Mouse (Mus musculus): ENCODE data around the gene Magi2. TPM values are rescaled to one million over a fixed set of nuclear protein-coding genes. Genes with fewer than 3 reads are reported as not detected.

Magi2 gene
- polyA plus RNA-seq, 1 experiment from 2014 or later: 3.0 TPM

DNA sequence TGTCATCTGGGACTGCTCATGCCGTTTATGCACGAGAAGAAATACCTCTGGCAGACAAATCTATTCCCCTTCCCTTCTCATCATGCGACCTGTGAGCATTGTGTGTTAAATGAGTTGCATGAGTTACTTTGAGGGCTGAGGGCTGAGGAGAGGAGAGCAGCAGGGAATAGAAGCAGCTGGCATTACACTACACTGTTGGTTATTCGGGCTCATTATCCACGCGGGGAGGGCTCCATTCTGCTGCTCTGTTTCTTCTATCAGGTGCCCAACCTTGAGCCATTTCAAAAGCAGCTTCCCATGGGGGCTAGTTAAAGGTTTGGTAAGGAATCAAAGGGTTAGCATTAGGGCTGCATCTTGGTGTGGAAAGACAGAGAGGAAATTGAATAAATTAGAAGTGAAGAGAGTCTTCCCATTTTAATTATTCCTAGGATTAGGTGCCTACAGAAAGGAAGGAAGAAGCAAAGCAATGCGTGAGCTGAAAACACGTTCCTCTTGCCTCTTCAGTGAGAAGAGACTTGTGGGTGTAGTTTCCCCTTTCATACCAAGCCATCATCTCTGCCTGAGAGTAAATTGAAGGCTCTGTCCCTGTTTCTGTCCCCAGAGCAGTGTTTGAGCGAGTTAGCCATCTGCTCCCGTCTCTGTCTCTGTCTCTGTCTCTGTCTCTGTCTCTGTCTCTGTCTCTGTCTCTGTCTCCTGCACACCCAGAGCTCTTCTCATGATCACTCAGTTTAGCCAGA, 1396.2 kb downstream of the Magi2 start:
- no peaks in the 10 kb centered on the region for H3K36me3 ChIP-seq (replicated peaks; ENCODE audit: control insufficient read depth, insufficient read depth, low read depth, low read length)
- DNase-seq (ENCODE audit: low spot score): no peak
- H3K4me3 ChIP-seq (ENCODE audit: low read depth, low read length): no peak overlapping the region
- no peak for ATAC-seq (replicated peaks; ENCODE audit: insufficient number of reproducible peaks, low FRiP score, low TSS enrichment, low read depth)
- no peak overlapping the region for H3K4me2 ChIP-seq (ENCODE audit: low read depth, low read length)
- no peaks in the 10 kb centered on the region for H3K27me3 ChIP-seq (ENCODE audit: control insufficient read depth, insufficient read depth, low read length)
- no peak overlapping the region for H3K9ac ChIP-seq (replicated peaks; ENCODE audit: low read length)
- no peak overlapping the region for H3K27ac ChIP-seq (replicated peaks; ENCODE audit: low read depth, low read length)
- 58% methylated on average over 10 of the region's 10 CpGs for WGBS
- H3K9me3 ChIP-seq (replicated peaks; ENCODE audit: control insufficient read depth, low read length): no peaks in the 10 kb centered on the region
- H3K4me1 ChIP-seq (ENCODE audit: control insufficient read depth, insufficient read depth, low read length): no peaks in the 10 kb centered on the region

- H3K4me2 ChIP-seq (ENCODE audit: low read depth, low read length): no peak overlapping the region
- H3K4me3 ChIP-seq (ENCODE audit: low read depth, low read length): no peak overlapping the region
- no peaks in the 10 kb centered on the region for H3K36me3 ChIP-seq (replicated peaks; ENCODE audit: control insufficient read depth, insufficient read depth, low read depth, low read length)
- H3K9me3 ChIP-seq (replicated peaks; ENCODE audit: control insufficient read depth, low read length): no peaks in the 10 kb centered on the region
- no peak for DNase-seq (ENCODE audit: low spot score)
- no peak for ATAC-seq (replicated peaks; ENCODE audit: insufficient number of reproducible peaks, low FRiP score, low TSS enrichment, low read depth)
- 77% methylated on average over 2 of the region's 2 CpGs for WGBS
- H3K27ac ChIP-seq (replicated peaks; ENCODE audit: low read depth, low read length): no peak overlapping the region
- no peak overlapping the region for H3K9ac ChIP-seq (replicated peaks; ENCODE audit: low read length)
- H3K27me3 ChIP-seq (ENCODE audit: control insufficient read depth, insufficient read depth, low read length): no peaks in the 10 kb centered on the region
- no peaks in the 10 kb centered on the region for H3K4me1 ChIP-seq (ENCODE audit: control insufficient read depth, insufficient read depth, low read length)
Observed at GRCm38 (mm10) chr5:20625117-20625516, 1398.3 kb downstream of the Magi2 start.

DNA sequence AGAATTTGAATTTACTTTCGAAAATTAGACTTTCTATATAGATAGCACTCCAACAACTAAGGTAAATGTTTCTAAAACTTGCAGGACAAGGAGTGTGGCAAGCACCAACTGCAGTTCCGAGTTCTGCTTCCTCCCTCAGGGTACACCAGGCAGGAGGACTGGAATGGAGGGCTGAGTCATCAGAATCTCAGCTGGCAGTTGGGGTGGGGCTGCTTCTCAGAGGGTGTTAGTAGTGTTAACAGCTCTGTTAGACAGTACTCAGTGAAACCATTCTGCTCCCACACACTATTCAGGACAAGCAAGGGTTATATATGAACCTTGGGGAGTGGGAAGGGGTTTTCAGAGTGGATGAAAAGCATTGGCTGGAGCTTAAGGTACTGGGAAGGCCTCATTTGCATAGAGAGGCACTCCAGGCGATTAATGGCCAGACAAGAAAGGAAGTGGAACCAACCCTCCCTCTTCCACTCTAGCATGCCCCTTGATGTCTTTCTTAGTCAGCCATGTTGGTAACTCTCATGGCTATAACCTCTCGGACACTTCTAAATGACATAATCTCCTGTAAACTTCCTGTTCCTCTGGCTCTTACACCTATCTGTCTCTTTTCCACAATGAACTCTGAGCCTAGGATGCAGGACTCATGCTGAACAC, 1402.2 kb downstream of the Magi2 start:
- no peaks in the 10 kb centered on the region for H3K9me3 ChIP-seq (replicated peaks; ENCODE audit: control insufficient read depth, low read length)
- no peak overlapping the region for H3K27ac ChIP-seq (replicated peaks; ENCODE audit: low read depth, low read length)
- H3K27me3 ChIP-seq (ENCODE audit: control insufficient read depth, insufficient read depth, low read length): no peaks in the 10 kb centered on the region
- H3K9ac ChIP-seq (replicated peaks; ENCODE audit: low read length): no peak overlapping the region
- no peak for DNase-seq (ENCODE audit: low spot score)
- H3K4me2 ChIP-seq (ENCODE audit: low read depth, low read length): no peak overlapping the region
- WGBS: 59% methylated on average over 4 of the region's 4 CpGs
- no peak for ATAC-seq (replicated peaks; ENCODE audit: insufficient number of reproducible peaks, low FRiP score, low TSS enrichment, low read depth)
- no peaks in the 10 kb centered on the region for H3K36me3 ChIP-seq (replicated peaks; ENCODE audit: control insufficient read depth, insufficient read depth, low read depth, low read length)
- H3K4me3 ChIP-seq (ENCODE audit: low read depth, low read length): no peak overlapping the region
- no peaks in the 10 kb centered on the region for H3K4me1 ChIP-seq (ENCODE audit: control insufficient read depth, insufficient read depth, low read length)

DNA sequence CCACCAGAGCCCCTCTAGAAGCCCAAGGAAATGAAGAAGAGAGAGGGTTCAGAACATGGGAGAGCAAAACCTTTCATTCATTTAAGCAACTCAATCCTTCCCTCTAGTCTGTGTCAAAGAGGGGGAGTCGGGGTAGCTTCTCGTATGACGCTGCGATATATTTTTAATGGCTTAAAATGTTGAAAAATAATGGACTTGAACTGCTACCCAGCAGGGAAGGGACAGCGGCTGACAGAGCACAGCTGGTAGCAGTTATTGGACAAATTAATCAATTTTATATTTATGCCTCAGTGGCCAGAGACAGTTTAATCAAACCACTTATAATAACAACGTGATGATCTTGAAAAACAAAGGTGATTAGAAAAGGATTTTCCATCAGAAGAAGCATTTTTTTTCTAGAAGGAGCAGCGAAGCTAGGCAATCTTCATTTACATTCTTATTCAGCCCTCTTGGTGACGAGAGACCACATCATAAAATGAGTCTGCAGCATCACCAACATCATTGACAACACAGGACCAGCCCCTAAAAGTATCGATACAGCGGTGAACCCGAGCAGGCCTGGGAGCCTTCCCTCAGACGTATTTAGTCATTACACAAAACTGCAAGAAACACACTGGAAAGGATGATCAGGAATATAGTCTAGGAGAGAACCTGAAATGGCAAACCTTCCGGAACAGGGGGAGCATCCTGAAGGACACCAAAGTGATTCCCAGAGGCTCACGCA, 1407.4 kb downstream of the Magi2 start:
- Histone ChIP-seq H3K4me3 (ENCODE audit: low read depth, low read length) (no peak overlapping the region), H3K9ac (replicated peaks; ENCODE audit: low read length) (no peak overlapping the region), H3K4me2 (ENCODE audit: low read depth, low read length) (no peak overlapping the region), H3K4me1 (ENCODE audit: control insufficient read depth, insufficient read depth, low read length) (no peaks in the 10 kb centered on the region), H3K27me3 (ENCODE audit: control insufficient read depth, insufficient read depth, low read length) (no peaks in the 10 kb centered on the region), H3K36me3 (replicated peaks; ENCODE audit: control insufficient read depth, insufficient read depth, low read depth, low read length) (no peaks in the 10 kb centered on the region), H3K9me3 (replicated peaks; ENCODE audit: control insufficient read depth, low read length) (no peaks in the 10 kb centered on the region), H3K27ac (replicated peaks; ENCODE audit: low read depth, low read length) (no peak overlapping the region)
- DNase-seq (ENCODE audit: low spot score) (no peak), ATAC-seq (replicated peaks; ENCODE audit: insufficient number of reproducible peaks, low FRiP score, low TSS enrichment, low read depth) (no peak)
- 73% methylated on average over 14 of the region's 14 CpGs for WGBS

DNA sequence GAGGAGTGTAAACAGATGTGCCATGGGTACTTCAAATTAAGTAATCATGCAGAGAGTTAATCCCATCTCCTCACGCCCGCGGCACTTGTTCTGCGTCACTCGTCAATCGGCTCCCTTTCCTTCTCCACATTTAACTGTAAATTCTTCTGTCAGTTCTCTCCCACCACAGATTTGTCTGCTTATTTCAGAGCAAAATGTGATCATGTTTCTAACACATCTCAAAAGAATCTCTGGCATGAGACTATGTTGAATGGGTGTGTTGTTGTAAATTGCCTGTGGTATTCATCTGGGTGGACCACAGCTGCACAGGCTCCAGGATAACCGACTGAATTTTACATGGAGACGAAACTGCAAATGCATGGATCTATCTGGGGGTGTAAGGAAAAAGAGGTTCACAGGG, 1408.0 kb downstream of the Magi2 start:
- Histone ChIP-seq H3K27ac (replicated peaks; ENCODE audit: low read depth, low read length) (no peak overlapping the region), H3K4me1 (ENCODE audit: control insufficient read depth, insufficient read depth, low read length) (no peaks in the 10 kb centered on the region), H3K27me3 (ENCODE audit: control insufficient read depth, insufficient read depth, low read length) (no peaks in the 10 kb centered on the region), H3K36me3 (replicated peaks; ENCODE audit: control insufficient read depth, insufficient read depth, low read depth, low read length) (no peaks in the 10 kb centered on the region), H3K9ac (replicated peaks; ENCODE audit: low read length) (no peak overlapping the region), H3K4me3 (ENCODE audit: low read depth, low read length) (no peak overlapping the region), H3K9me3 (replicated peaks; ENCODE audit: control insufficient read depth, low read length) (no peaks in the 10 kb centered on the region), H3K4me2 (ENCODE audit: low read depth, low read length) (no peak overlapping the region)
- ATAC-seq (replicated peaks; ENCODE audit: insufficient number of reproducible peaks, low FRiP score, low TSS enrichment, low read depth) (no peak), DNase-seq (ENCODE audit: low spot score) (no peak)
- 59% methylated on average over 8 of the region's 8 CpGs for WGBS

GRCm38 (mm10) chr5:20637300-20637989, 1410.6 kb downstream of the Magi2 start:
- H3K9ac ChIP-seq (replicated peaks; ENCODE audit: low read length): no peak overlapping the region
- no peaks in the 10 kb centered on the region for H3K4me1 ChIP-seq (ENCODE audit: control insufficient read depth, insufficient read depth, low read length)
- no peak overlapping the region for H3K27ac ChIP-seq (replicated peaks; ENCODE audit: low read depth, low read length)
- H3K4me3 ChIP-seq (ENCODE audit: low read depth, low read length): no peak overlapping the region
- WGBS: 83% methylated on average over 5 of the region's 5 CpGs
- no peak for ATAC-seq (replicated peaks; ENCODE audit: insufficient number of reproducible peaks, low FRiP score, low TSS enrichment, low read depth)
- no peaks in the 10 kb centered on the region for H3K27me3 ChIP-seq (ENCODE audit: control insufficient read depth, insufficient read depth, low read length)
- peak; percentile 43 for DNase-seq (ENCODE audit: low spot score)
- H3K9me3 ChIP-seq (replicated peaks; ENCODE audit: control insufficient read depth, low read length): no peaks in the 10 kb centered on the region
- no peak overlapping the region for H3K4me2 ChIP-seq (ENCODE audit: low read depth, low read length)
- no peaks in the 10 kb centered on the region for H3K36me3 ChIP-seq (replicated peaks; ENCODE audit: control insufficient read depth, insufficient read depth, low read depth, low read length)

DNA sequence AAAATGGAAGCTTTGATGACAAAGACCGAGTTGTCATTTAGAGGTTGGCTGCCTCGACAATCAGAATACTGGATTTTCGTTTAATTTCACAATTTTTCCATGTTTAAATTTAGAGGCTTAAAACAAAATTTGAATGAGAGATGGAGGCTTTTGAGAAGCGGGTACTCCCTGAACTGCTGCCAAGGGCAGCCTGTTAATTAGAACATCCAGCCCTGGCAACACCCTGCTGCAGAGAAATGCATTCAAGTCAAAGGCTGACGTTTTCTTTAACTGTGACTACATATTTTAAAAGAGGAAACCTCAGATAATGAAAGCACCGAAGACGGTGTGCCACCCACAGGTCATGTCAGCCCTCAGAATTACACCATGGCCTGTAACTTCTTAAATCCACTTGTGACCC, 1415.4 kb downstream of the Magi2 start:
- WGBS: 83% methylated on average over 7 of the region's 7 CpGs
- no peak overlapping the region for H3K9ac ChIP-seq (replicated peaks; ENCODE audit: low read length)
- no peak overlapping the region for H3K4me2 ChIP-seq (ENCODE audit: low read depth, low read length)
- no peak for DNase-seq (ENCODE audit: low spot score)
- no peaks in the 10 kb centered on the region for H3K36me3 ChIP-seq (replicated peaks; ENCODE audit: control insufficient read depth, insufficient read depth, low read depth, low read length)
- no peak for ATAC-seq (replicated peaks; ENCODE audit: insufficient number of reproducible peaks, low FRiP score, low TSS enrichment, low read depth)
- H3K4me3 ChIP-seq (ENCODE audit: low read depth, low read length): no peak overlapping the region
- no peaks in the 10 kb centered on the region for H3K9me3 ChIP-seq (replicated peaks; ENCODE audit: control insufficient read depth, low read length)
- H3K27me3 ChIP-seq (ENCODE audit: control insufficient read depth, insufficient read depth, low read length): no peaks in the 10 kb centered on the region
- H3K27ac ChIP-seq (replicated peaks; ENCODE audit: low read depth, low read length): no peak overlapping the region
- no peaks in the 10 kb centered on the region for H3K4me1 ChIP-seq (ENCODE audit: control insufficient read depth, insufficient read depth, low read length)
